Mouse (Mus musculus) kidney, postnatal 0 days (tissue): ENCODE data around the gene Atg4a-ps. TPM values are rescaled to one million over a fixed set of nuclear protein-coding genes. Genes with fewer than 3 reads are reported as not detected.
A peak's percentile ranks its signal among the peaks of the same experiment; 100 is the strongest.

ENCODE experiments used
- ATAC-seq: fragments of 200-750 bp; cut with Nextera tagmentation; replicated peaks from 2 replicates; pipeline ENCODE4 v1.8.0; 2017; ENCODE audit warnings: low read depth, moderate number of reproducible peaks, moderate TSS enrichment, moderate library complexity; ENCODE audit not compliant: low FRiP score
- DNase-seq: peaks from one replicate; pipeline ENCODE4 v3.0.0-alpha.2; 2016; ENCODE audit warnings: low spot score
- H3K27ac ChIP-seq: fragments of 300-500 bp; sonication (generic); 2 replicates; pipeline ENCODE4 v1.5.1; 2014; ENCODE audit warnings: mild to moderate bottlenecking
- H3K27me3 ChIP-seq: fragments of 300-500 bp; sonication (generic); 2 replicates; pipeline ENCODE4 v1.6.1; 2014; ENCODE audit warnings: low read length, mixed read lengths; ENCODE audit not compliant: insufficient read depth
- H3K36me3 ChIP-seq: fragments of 300-500 bp; sonication (generic); 2 replicates; pipeline ENCODE4 v1.6.1; 2014; ENCODE audit warnings: low read length, mixed read lengths; ENCODE audit not compliant: insufficient read depth
- H3K4me1 ChIP-seq: fragments of 300-500 bp; sonication (generic); replicated peaks from 2 replicates; pipeline ENCODE4 v1.6.1; 2014; ENCODE audit warnings: antibody characterized with exemption, low read length, mixed read lengths; ENCODE audit not compliant: insufficient read depth
- H3K4me2 ChIP-seq: fragments of 300-500 bp; sonication (generic); 2 replicates; pipeline ENCODE4 v1.6.1; 2014; ENCODE audit warnings: mild to moderate bottlenecking, low read length, moderate library complexity, mixed read lengths
- H3K4me3 ChIP-seq: fragments of 300-500 bp; sonication (generic); replicated peaks from 2 replicates; pipeline ENCODE4 v1.5.1; 2014; ENCODE audit warnings: low read depth, low read length
- H3K9ac ChIP-seq: fragments of 300-500 bp; sonication (generic); 2 replicates; pipeline ENCODE4 v1.6.1; 2014; ENCODE audit warnings: low read depth, low read length
- H3K9me3 ChIP-seq: fragments of 300-500 bp; sonication (generic); replicated peaks from 2 replicates; pipeline ENCODE4 v1.6.1; 2016; ENCODE audit warnings: low read length, inconsistent platforms, mixed read lengths
- CTCF ChIP-seq: IDR thresholded peaks from 2 replicates; pipeline ENCODE4 v1.5.1; 2016; ENCODE audit warnings: antibody characterized with exemption, low read depth, mild to moderate bottlenecking, moderate library complexity
- WGBS: fragments of 180-500 bp; shearing (Covaris S2); extraction: QIAGEN DNeasy Blood & Tissue Kit; methylation state at CpG from one replicate; pipeline ENCODE4 v1.1.7; 2014; 5-methylcytosine and 5-hydroxymethylcytosine counted together
- polyA plus RNA-seq: library from polyadenylated mRNA; unstranded; fragments of >200 nt; fragmentation: Nextera tagmentation; extraction: Ambion mirVana; gene quantifications from 2 replicates; pipeline ENCODE4 v1.2.1, GENCODE M21; 2015

Gene Atg4a-ps
- polyA plus RNA-seq, 1 experiment from 2014 or later = 0.26 TPM

DNA sequence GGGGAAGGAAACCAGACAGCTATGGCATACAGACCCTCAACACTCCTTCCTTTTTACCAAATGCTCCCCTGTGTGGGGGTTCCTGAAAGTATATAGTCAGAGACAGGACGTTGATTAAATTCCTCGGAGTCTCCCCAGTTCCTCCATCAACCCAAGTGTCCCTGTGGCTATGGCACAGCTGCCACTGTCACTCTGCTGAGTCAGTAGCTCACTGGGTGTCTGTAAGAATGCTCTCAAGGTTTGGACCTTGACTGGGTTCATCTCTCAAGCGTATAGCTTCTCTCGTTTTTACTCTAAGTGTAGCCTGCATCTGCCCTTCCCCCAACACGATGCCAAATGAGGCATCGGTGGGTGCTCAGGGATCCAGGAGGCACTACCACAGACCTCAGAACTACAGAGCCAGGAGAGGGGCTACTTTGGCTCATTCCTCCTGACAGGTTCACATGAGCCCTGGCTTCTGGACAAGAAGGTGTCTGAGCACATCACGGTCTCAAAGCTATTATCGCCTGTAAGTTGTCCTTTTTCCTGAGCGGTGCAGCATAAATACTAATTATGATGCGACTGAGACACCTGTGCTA, 21.9 kb downstream of the Atg4a-ps start:
- H3K9me3 ChIP-seq = no peaks in the 10 kb centered on the region
- WGBS = 81% methylated on average over 10 of the region's 10 CpGs
- H3K9ac ChIP-seq = no peak overlapping the region
- no peak for TF ChIP-seq CTCF
- no peaks in the 10 kb centered on the region for H3K27me3 ChIP-seq
- no peak overlapping the region for H3K4me3 ChIP-seq
- no peak overlapping the region for H3K4me2 ChIP-seq
- ATAC-seq (no peak), DNase-seq (no peak)
- H3K36me3 ChIP-seq = no peaks in the 10 kb centered on the region
- no peak overlapping the region for H3K27ac ChIP-seq
- 0 out of 2 replicates have a peak, but pooled peaks cover 3% of the 10 kb centered on the region for H3K4me1 ChIP-seq

DNA sequence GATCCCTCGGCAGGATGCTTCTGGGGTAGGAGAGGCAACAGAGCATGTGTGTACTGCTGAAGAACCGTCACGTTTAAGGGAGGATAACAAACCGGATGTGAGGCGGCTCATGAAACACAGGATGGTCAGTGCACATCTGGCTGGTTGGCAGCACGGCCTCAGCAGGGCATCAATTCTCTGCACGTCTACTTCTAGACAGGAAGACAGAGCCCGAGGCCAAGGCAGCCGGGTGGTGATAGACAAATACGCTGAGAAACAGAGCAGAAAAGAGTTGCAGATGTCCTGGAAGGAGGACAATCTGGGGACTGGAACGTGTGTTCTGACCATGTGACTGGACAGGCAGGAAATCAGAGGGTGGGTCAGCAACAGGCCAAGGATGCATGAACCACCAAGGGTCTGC, 25.8 kb downstream of the Atg4a-ps start:
- H3K4me3 ChIP-seq = no peak overlapping the region
- no peak for ATAC-seq
- no peak overlapping the region for H3K4me2 ChIP-seq
- H3K27me3 ChIP-seq = no peaks in the 10 kb centered on the region
- H3K27ac ChIP-seq = no peak overlapping the region
- no peaks in the 10 kb centered on the region for H3K9me3 ChIP-seq
- no peaks in the 10 kb centered on the region for H3K36me3 ChIP-seq
- H3K4me1 ChIP-seq = 0 out of 2 replicates have a peak, but pooled peaks cover 3% of the 10 kb centered on the region
- no peak overlapping the region for H3K9ac ChIP-seq
- 58% methylated on average over 11 of the region's 11 CpGs for WGBS
- no peak for DNase-seq
- no peak for TF ChIP-seq CTCF

DNA sequence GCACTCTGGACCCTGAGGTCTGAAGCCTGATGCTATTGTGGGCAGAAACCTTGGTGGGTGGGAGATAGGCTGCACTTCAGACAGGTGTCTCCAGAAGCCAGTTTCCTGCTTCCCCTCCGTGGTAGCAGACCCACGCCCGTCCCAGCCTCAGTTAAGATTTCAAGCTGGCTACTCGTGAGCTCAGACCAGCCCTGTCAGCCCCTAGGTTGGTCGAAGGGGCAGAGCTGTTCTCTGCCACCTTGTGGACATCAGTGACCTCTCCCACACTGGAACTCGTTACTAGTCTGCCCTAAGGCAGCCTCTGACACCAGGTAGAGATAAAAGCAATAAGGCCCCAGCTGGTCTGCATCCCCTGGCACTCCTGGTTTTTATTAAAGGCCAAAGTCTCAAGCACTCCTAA, 28.9 kb downstream of the Atg4a-ps start:
- no peak overlapping the region for H3K4me2 ChIP-seq
- DNase-seq = no peak
- 35% methylated on average over 6 of the region's 6 CpGs for WGBS

DNA sequence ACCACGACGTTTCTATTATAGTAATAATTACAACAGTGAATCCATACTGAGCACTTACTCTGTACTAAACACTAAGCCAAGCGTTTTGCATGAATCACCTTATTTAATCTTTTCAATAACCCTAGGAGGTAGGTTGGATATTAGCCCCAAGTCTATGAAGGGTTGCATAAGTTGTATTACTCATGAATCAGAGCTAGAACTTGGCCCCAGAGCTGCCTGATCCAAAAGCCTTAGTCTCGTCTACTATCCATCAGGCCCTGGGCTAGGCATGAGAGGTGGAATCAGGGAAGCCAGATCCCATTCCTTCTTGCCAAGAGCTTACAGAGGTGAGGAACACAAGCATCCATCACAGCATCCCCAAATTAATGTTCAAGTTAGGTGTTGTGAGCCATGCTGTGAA, 30.2 kb downstream of the Atg4a-ps start:
- H3K27ac ChIP-seq = no peak overlapping the region
- no peak overlapping the region for H3K4me2 ChIP-seq
- no peak for DNase-seq
- no peaks in the 10 kb centered on the region for H3K4me1 ChIP-seq
- no peaks in the 10 kb centered on the region for H3K36me3 ChIP-seq
- no peak overlapping the region for H3K4me3 ChIP-seq
- TF ChIP-seq CTCF = no peak
- H3K27me3 ChIP-seq = no peaks in the 10 kb centered on the region
- WGBS = 89% methylated on average over 4 of the region's 4 CpGs
- ATAC-seq = no peak
- H3K9me3 ChIP-seq = no peaks in the 10 kb centered on the region
- no peak overlapping the region for H3K9ac ChIP-seq

More for the DNA sequence above, 28.9 kb downstream of the Atg4a-ps start:
- H3K4me1 ChIP-seq = no peaks in the 10 kb centered on the region
- no peaks in the 10 kb centered on the region for H3K36me3 ChIP-seq
- H3K27ac ChIP-seq = no peak overlapping the region
- H3K9ac ChIP-seq = no peak overlapping the region
- TF ChIP-seq CTCF = peak; percentile 43; the same call in 1 of the 2 replicates
- no peak for ATAC-seq
- no peak overlapping the region for H3K4me3 ChIP-seq
- no peaks in the 10 kb centered on the region for H3K9me3 ChIP-seq
- H3K27me3 ChIP-seq = no peaks in the 10 kb centered on the region

DNA sequence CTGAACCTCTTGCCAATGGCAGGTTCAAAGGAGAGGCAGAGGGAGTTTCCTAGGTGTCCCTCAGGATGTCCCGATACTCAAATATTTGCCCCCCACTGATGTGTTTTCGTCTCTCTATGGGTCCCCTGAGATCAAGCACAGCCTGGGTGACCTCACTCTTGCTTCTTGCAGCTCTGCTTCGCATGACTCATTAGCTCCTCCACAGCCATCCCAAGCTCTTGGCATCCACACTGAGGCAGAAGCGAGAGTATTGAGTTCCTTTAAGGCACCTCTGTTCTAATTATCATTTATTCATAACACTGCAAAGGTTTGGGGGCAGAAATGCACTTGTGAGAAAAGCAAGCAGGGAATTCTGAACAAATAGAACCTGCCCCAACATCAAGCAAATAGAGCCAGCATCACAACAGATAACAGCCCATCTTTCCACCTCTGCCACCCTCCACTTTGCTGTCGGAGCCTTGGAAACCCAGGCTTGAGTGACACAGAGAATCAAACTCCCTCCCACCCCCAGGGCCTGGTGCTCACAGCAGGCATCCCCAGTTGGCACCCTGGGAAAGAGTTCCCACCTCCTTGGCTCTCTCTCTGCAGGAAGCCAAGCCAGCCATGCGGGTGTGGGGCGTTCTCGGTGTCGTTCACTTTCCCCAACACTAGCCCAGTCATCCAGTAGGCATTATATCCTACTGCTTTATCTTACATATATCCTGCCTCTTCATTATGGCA, 33.1 kb downstream of the Atg4a-ps start:
- WGBS = 73% methylated on average over 9 of the region's 9 CpGs
- Histone ChIP-seq H3K9me3 (no peaks in the 10 kb centered on the region), H3K27ac (no peak overlapping the region), H3K36me3 (no peaks in the 10 kb centered on the region), H3K27me3 (no peaks in the 10 kb centered on the region), H3K4me1 (no peaks in the 10 kb centered on the region), H3K9ac (no peak overlapping the region), H3K4me3 (no peak overlapping the region), H3K4me2 (no peak overlapping the region)
- no peak for ATAC-seq
- TF ChIP-seq CTCF = no peak
- DNase-seq = no peak

DNA sequence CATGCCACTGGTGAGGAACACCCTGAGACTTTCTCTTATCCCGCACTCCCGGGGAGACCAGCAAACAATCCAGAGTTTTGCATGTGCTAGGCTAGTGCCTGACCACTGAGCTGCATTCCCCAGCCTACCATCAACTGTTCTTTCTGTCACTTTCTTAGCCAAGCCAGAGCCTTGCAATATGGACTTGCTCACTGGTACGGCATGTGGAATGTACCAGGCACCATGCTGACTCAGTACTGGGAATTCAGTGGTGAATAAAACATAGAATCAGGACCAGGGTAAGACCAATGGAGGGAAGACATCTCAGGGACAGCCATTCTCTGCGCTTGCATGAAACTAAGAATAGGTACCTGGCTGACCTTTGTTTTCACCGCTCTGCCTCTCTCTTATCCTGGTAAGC, 35.6 kb downstream of the Atg4a-ps start:
- H3K27me3 ChIP-seq = no peaks in the 10 kb centered on the region
- no peak overlapping the region for H3K4me2 ChIP-seq
- no peak overlapping the region for H3K9ac ChIP-seq
- DNase-seq (no peak), ATAC-seq (no peak)
- 94% methylated on average over 5 of the region's 5 CpGs for WGBS
- no peak for TF ChIP-seq CTCF
- no peak overlapping the region for H3K4me3 ChIP-seq
- no peaks in the 10 kb centered on the region for H3K4me1 ChIP-seq
- H3K27ac ChIP-seq = no peak overlapping the region
- no peaks in the 10 kb centered on the region for H3K9me3 ChIP-seq
- H3K36me3 ChIP-seq = no peaks in the 10 kb centered on the region
